Comparison of ENCODE assay signal across 18 mouse cellular contexts in genomic region chr1:87580824-87581223, GRCm38 (mm10). TPM values are rescaled to one million over a fixed set of nuclear protein-coding genes. Genes with fewer than 3 reads are reported as not detected.
DNase-seq lines count a peak whose midpoint lies in the region; ATAC-seq and TF ChIP-seq lines count a peak whose summit lies in the region.
"Had no signal": no experiment of that assay in that cellular context is flagged by ENCODE, and none has a peak within 500 bp of the region (broad histone marks: within the 10 kb centered on the region; RNA-seq: fewer than 3 reads in every experiment).

No protein-coding gene starts in this region.

- ATAC-seq in midbrain, postnatal 0 days (ENCODE audit: low FRiP score), result no peak
- ATAC-seq in common myeloid progenitor, adult 5-6 weeks (replicated peaks; ENCODE audit: low read depth, poor library complexity, severe bottlenecking), result peak; percentile 52; the same call in 1 of the 2 replicates
- ATAC-seq: hindbrain, embryonic 16.5 days had no signal

- H3K4me3 ChIP-seq in midbrain, embryonic 10.5 days, result no peak overlapping the region
- no peak overlapping the region for H3K4me3 ChIP-seq in midbrain, postnatal 0 days (ENCODE audit: low read depth, low read length)
- H3K4me3 ChIP-seq: embryonic facial prominence, embryonic 13.5 days; heart, embryonic 13.5 days; kidney, embryonic 15.5 days; liver, embryonic 13.5 days; neural tube, embryonic 12.5 days had no signal

- H3K4me1 ChIP-seq in midbrain, embryonic 10.5 days, result peaks cover 29% of the 10 kb centered on the region
- H3K4me1 ChIP-seq in midbrain, postnatal 0 days (ENCODE audit: insufficient read depth, low read length), result no peaks in the 10 kb centered on the region
- H3K4me1 ChIP-seq: embryonic facial prominence, embryonic 13.5 days; kidney, embryonic 15.5 days; liver, embryonic 13.5 days had no signal

- peaks cover 30% of the 10 kb centered on the region for H3K27me3 ChIP-seq in midbrain, embryonic 10.5 days (ENCODE audit: low read depth, poor library complexity, severe bottlenecking)
- H3K27me3 ChIP-seq in midbrain, postnatal 0 days (ENCODE audit: insufficient read depth, low read length), result no peaks in the 10 kb centered on the region
- H3K27me3 ChIP-seq: heart, embryonic 13.5 days had no signal

- H3K9me3 ChIP-seq in midbrain, embryonic 10.5 days (replicated peaks), result no peaks in the 10 kb centered on the region
- no peaks in the 10 kb centered on the region for H3K9me3 ChIP-seq in midbrain, postnatal 0 days (ENCODE audit: low read length)
- H3K9me3 ChIP-seq: embryonic facial prominence, embryonic 13.5 days; heart, embryonic 13.5 days; kidney, embryonic 15.5 days; liver, embryonic 13.5 days; neural tube, embryonic 12.5 days had no signal

- H3K27ac ChIP-seq in midbrain, embryonic 10.5 days (replicated peaks), result peak overlapping the region; percentile 64
- H3K27ac ChIP-seq in midbrain, postnatal 0 days (ENCODE audit: low read depth, low read length), result no peak overlapping the region
- H3K27ac ChIP-seq: embryonic facial prominence, embryonic 13.5 days; heart, embryonic 13.5 days; kidney, embryonic 15.5 days; liver, embryonic 13.5 days; neural tube, embryonic 12.5 days had no signal

- DNase-seq in midbrain, embryonic 10.5 days (ENCODE audit: low spot score), result peak; percentile 63
- no peak for DNase-seq in midbrain, postnatal 0 days (ENCODE audit: low spot score)
- DNase-seq in mesoderm, embryonic 11.5 days (ENCODE audit: low read depth, low spot score), result peak; percentile 13
- DNase-seq in layer of hippocampus, postnatal 36 days, result no peak
- no peak for DNase-seq in right cerebral cortex, postnatal 36 days (ENCODE audit: low spot score in 2 of 2)
- no peak for DNase-seq in ovary, postnatal 14 days (ENCODE audit: low spot score)
- DNase-seq: adrenal gland, adult 8-10 months; cerebellum, adult 11-12 months; gastrocnemius, postnatal 25 days; liver, embryonic 13.5 days; right cerebral cortex, postnatal 14 days; thymus, postnatal 36 days had no signal

- H3K9ac ChIP-seq in midbrain, postnatal 0 days (replicated peaks; ENCODE audit: low read length, poor library complexity, severe bottlenecking), result no peak overlapping the region
- H3K9ac ChIP-seq: embryonic facial prominence, embryonic 13.5 days; heart, embryonic 13.5 days; kidney, embryonic 15.5 days; liver, embryonic 13.5 days; neural tube, embryonic 12.5 days had no signal

- no peak overlapping the region for H3K4me2 ChIP-seq in midbrain, postnatal 0 days (ENCODE audit: low read depth, low read length, poor library complexity, severe bottlenecking)
- H3K4me2 ChIP-seq: embryonic facial prominence, embryonic 13.5 days; heart, embryonic 13.5 days; kidney, embryonic 15.5 days; liver, embryonic 13.5 days; neural tube, embryonic 12.5 days had no signal

- WGBS in midbrain, embryonic 10.5 days, result 1% methylated on average over 3 of the region's 3 CpGs
- 23% methylated on average over 3 of the region's 3 CpGs for whole genome bisulfite sequencing in midbrain, postnatal 0 days

- no peak for TF ChIP-seq CTCF in midbrain, postnatal 0 days (IDR thresholded peaks at IDR 0.05)

- H3K36me3 ChIP-seq in midbrain, embryonic 10.5 days, result no peaks in the 10 kb centered on the region
- H3K36me3 ChIP-seq in midbrain, postnatal 0 days (ENCODE audit: insufficient read depth, low read length), result no peaks in the 10 kb centered on the region
- H3K36me3 ChIP-seq: embryonic facial prominence, embryonic 13.5 days; heart, embryonic 13.5 days; kidney, embryonic 15.5 days; liver, embryonic 13.5 days; neural tube, embryonic 12.5 days had no signal

RNA-seq across cellular contexts. Expression of gene Ngef, which starts 7.2 kb away (rescaled TPM):
- polyA plus RNA-seq in midbrain, embryonic 10.5 days (2016; fragmentation: Nextera tagmentation; extraction: Ambion mirVana), result 5.2 and 7.4 TPM in 2 replicates
- total RNA-seq in midbrain, postnatal 0 days (2014; rRNA removed), result 51.4 and 55.4 TPM in 2 replicates
- 43.9 and 45.7 TPM in 2 replicates for polyA plus RNA-seq in midbrain, postnatal 0 days (2015; fragmentation: Nextera tagmentation; extraction: Ambion mirVana)
- not detected in 2 replicates for total RNA-seq in common myeloid progenitor, adult 5-6 weeks (2017)
- 10 to 100 TPM; 91.3 to 99.4 TPM for total RNA-seq in layer of hippocampus, postnatal 36 days (2021)

RNA-seq across cellular contexts. Expression of gene Inpp5d, which starts 39.3 kb away (rescaled TPM):
- polyA plus RNA-seq in midbrain, embryonic 10.5 days (2016; fragmentation: Nextera tagmentation; extraction: Ambion mirVana), result 3.3 and 3.6 TPM in 2 replicates
- 6.4 and 9.8 TPM in 2 replicates for total RNA-seq in midbrain, postnatal 0 days (2014; rRNA removed)
- polyA plus RNA-seq in midbrain, postnatal 0 days (2015; fragmentation: Nextera tagmentation; extraction: Ambion mirVana), result 2.6 and 3.1 TPM in 2 replicates
- 71.7 and 87.7 TPM in 2 replicates for total RNA-seq in common myeloid progenitor, adult 5-6 weeks (2017)
- 10 to 100 TPM; 14.8 to 20.7 TPM for total RNA-seq in layer of hippocampus, postnatal 36 days (2021)

Comparison
In these comparisons a context has a peak if more than half of its experiments do, and no peak if none do; other contexts are left out.
1. DNase-seq: peak in midbrain, embryonic 10.5 days (single experiment) and mesoderm, embryonic 11.5 days (single experiment); none in midbrain, postnatal 0 days (single experiment), layer of hippocampus, postnatal 36 days (0 of 2), right cerebral cortex, postnatal 36 days (0 of 2) and ovary, postnatal 14 days (single experiment).
2. RNA of gene Ngef, which starts 7.2 kb away (total RNA-seq): 91.3 to 99.4 TPM in layer of hippocampus, postnatal 36 days and 51.4 to 55.4 TPM in midbrain, postnatal 0 days; not detected in common myeloid progenitor, adult 5-6 weeks; every median in the first group is over 10 times any median in the second.